Mouse (Mus musculus): Measurements from ENCODE around the gene Tagap1. TPM values are rescaled to one million over a fixed set of nuclear protein-coding genes. Genes with fewer than 3 reads are reported as not detected.

The Tagap1 gene
- polyA plus RNA-seq, 1 experiment from 2014 or later = 50.3 TPM

Other genes starting within 250 kb of the Tagap1 start
- 69.9 and 73.3 TPM in 2 replicates for gene Ezr, start 178.4 kb downstream of the Tagap1 start, polyA plus RNA-seq (2015; fragmentation: Nextera tagmentation; extraction: Ambion mirVana)
- gene Rsph3b, start 12.5 kb downstream of the Tagap1 start, polyA plus RNA-seq (2015; fragmentation: Nextera tagmentation; extraction: Ambion mirVana) = 61.3 and 63.2 TPM in 2 replicates
- 121 and 138 TPM in 2 replicates for gene Rnaset2b, start 9.5 kb upstream of the Tagap1 start, polyA plus RNA-seq (2015; fragmentation: Nextera tagmentation; extraction: Ambion mirVana)
- gene Gm49721, start 17.7 kb upstream of the Tagap1 start, polyA plus RNA-seq (2015; fragmentation: Nextera tagmentation; extraction: Ambion mirVana) = 0.35 and 0.62 TPM in 2 replicates
- not detected in 2 replicates for gene Gm1604a, start 64.4 kb upstream of the Tagap1 start, polyA plus RNA-seq (2015; fragmentation: Nextera tagmentation; extraction: Ambion mirVana)
- 18.7 and 20.9 TPM in 2 replicates for gene Rps6ka2, start 209.0 kb upstream of the Tagap1 start, polyA plus RNA-seq (2015; fragmentation: Nextera tagmentation; extraction: Ambion mirVana)